Comparison of ENCODE assay signal across 21 mouse cellular contexts in the genomic region with DNA sequence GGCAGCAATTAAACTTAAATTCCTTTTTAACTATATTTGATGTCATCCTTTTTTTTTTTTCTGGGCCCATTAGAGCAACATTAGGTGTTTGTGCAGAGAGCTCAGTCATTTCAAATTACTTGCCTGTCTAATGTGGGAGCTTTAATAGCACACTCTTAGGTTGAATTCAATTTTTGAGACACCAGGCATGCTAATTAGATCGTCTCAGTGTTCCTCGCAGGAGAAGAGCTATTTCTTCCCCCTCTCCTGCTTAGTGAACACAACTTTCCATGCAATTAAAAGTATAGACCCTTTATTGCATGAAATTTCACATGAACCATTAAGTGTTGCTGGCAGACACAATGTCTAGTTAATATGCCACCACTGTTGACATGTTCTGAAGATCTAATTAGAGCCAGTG.
DNase-seq lines count a peak whose midpoint lies in the region; ATAC-seq lines count a peak whose summit lies in the region.
"Had no signal": no experiment of that assay in that cellular context is flagged by ENCODE, and none has a peak within 500 bp of the region (broad histone marks: within the 10 kb centered on the region; RNA-seq: fewer than 3 reads in every experiment).

No protein-coding gene starts in this region.

- no peak overlapping the region for H3K9ac ChIP-seq in forebrain, embryonic 14.5 days (ENCODE audit: low read length)
- no peak overlapping the region for H3K9ac ChIP-seq in forebrain, embryonic 11.5 days (ENCODE audit: low read length)
- no peak overlapping the region for H3K9ac ChIP-seq in neural tube, embryonic 15.5 days (replicated peaks)
- H3K9ac ChIP-seq: heart, embryonic 13.5 days; hindbrain, embryonic 15.5 days had no signal

- WGBS in forebrain, embryonic 14.5 days, result 22% methylated on average over 2 of the region's 2 CpGs
- WGBS in forebrain, embryonic 11.5 days, result 44% methylated on average over 2 of the region's 2 CpGs
- 50% methylated on average over 2 of the region's 2 CpGs for WGBS in neural tube, embryonic 15.5 days

- H3K36me3 ChIP-seq in forebrain, embryonic 14.5 days (ENCODE audit: control insufficient read depth, insufficient read depth, low read length), result no peaks in the 10 kb centered on the region
- no peaks in the 10 kb centered on the region for H3K36me3 ChIP-seq in forebrain, embryonic 11.5 days (ENCODE audit: control insufficient read depth, insufficient read depth, low read length)
- H3K36me3 ChIP-seq in neural tube, embryonic 15.5 days, result no peaks in the 10 kb centered on the region
- H3K36me3 ChIP-seq: embryonic facial prominence, embryonic 10.5 days; G1E; hindbrain, embryonic 15.5 days had no signal

- no peak for ATAC-seq in forebrain, embryonic 14.5 days
- ATAC-seq in forebrain, embryonic 11.5 days (replicated peaks; ENCODE audit: low FRiP score), result no peak
- ATAC-seq in neural tube, embryonic 15.5 days (ENCODE audit: low FRiP score), result peak; percentile 59; the same call in 1 of the 2 replicates
- ATAC-seq: CD4-positive, CD25-positive, alpha-beta regulatory T cell, adult 4 months; inflammation-experienced regulatory T-cells, adult 6 months; intestine, postnatal 0 days had no signal

- DNase-seq in forebrain, embryonic 14.5 days (ENCODE audit: low spot score), result peak; percentile 25
- no peak for DNase-seq in forebrain, embryonic 11.5 days (ENCODE audit: low spot score)
- DNase-seq in heart, adult 11 months, result peak; percentile 3
- no peak for DNase-seq in heart, postnatal 4 days
- DNase-seq in neural tube, embryonic 10.5 days (ENCODE audit: extremely low spot score, low spot score), result no peak
- no peak for DNase-seq in heart, adult 18-20 months
- DNase-seq: adrenal gland, postnatal 10 days; B cell, adult 2 months; cerebellum, adult 18-20 months; cerebellum, adult 9-11 months; gastrocnemius, postnatal 14 days; heart, postnatal 36 days; kidney, adult 8-10 months had no signal

- H3K4me1 ChIP-seq in forebrain, embryonic 14.5 days (ENCODE audit: control insufficient read depth, insufficient read depth, low read length), result 0 out of 2 replicates have a peak, but pooled peaks cover 1% of the 10 kb centered on the region
- no peaks in the 10 kb centered on the region for H3K4me1 ChIP-seq in forebrain, embryonic 11.5 days (replicated peaks; ENCODE audit: control insufficient read depth, insufficient read depth, low read length)
- H3K4me1 ChIP-seq in neural tube, embryonic 15.5 days, result peaks cover 12% of the 10 kb centered on the region
- H3K4me1 ChIP-seq: embryonic facial prominence, embryonic 10.5 days; hindbrain, embryonic 15.5 days had no signal

- no peaks in the 10 kb centered on the region for H3K9me3 ChIP-seq in forebrain, embryonic 14.5 days (replicated peaks; ENCODE audit: control insufficient read depth, low read length)
- H3K9me3 ChIP-seq in forebrain, embryonic 11.5 days (ENCODE audit: control insufficient read depth, low read length), result no peaks in the 10 kb centered on the region
- no peaks in the 10 kb centered on the region for H3K9me3 ChIP-seq in neural tube, embryonic 15.5 days (replicated peaks)
- H3K9me3 ChIP-seq: embryonic facial prominence, embryonic 10.5 days; G1E; heart, embryonic 13.5 days; hindbrain, embryonic 15.5 days had no signal

- no peak overlapping the region for H3K4me3 ChIP-seq in forebrain, embryonic 14.5 days (ENCODE audit: low read depth, low read length)
- H3K4me3 ChIP-seq in forebrain, embryonic 11.5 days (ENCODE audit: low read depth, low read length), result no peak overlapping the region
- no peak overlapping the region for H3K4me3 ChIP-seq in neural tube, embryonic 15.5 days (replicated peaks)
- H3K4me3 ChIP-seq: embryonic facial prominence, embryonic 10.5 days; heart, embryonic 13.5 days; hindbrain, embryonic 15.5 days had no signal

- H3K27ac ChIP-seq in forebrain, embryonic 14.5 days (ENCODE audit: low read depth, low read length), result no peak overlapping the region
- no peak overlapping the region for H3K27ac ChIP-seq in forebrain, embryonic 11.5 days (ENCODE audit: low read depth, low read length)
- H3K27ac ChIP-seq in neural tube, embryonic 15.5 days (replicated peaks), result no peak overlapping the region
- H3K27ac ChIP-seq: embryonic facial prominence, embryonic 10.5 days; heart, embryonic 13.5 days; hindbrain, embryonic 15.5 days had no signal

- no peak overlapping the region for H3K4me2 ChIP-seq in forebrain, embryonic 14.5 days (ENCODE audit: low read length)
- H3K4me2 ChIP-seq in forebrain, embryonic 11.5 days (ENCODE audit: low read depth, low read length, severe bottlenecking), result no peak overlapping the region
- H3K4me2 ChIP-seq in neural tube, embryonic 15.5 days, result no peak overlapping the region
- H3K4me2 ChIP-seq: heart, embryonic 13.5 days; hindbrain, embryonic 15.5 days had no signal

- H3K27me3 ChIP-seq in forebrain, embryonic 14.5 days (replicated peaks; ENCODE audit: control insufficient read depth, insufficient read depth, low read length), result no peaks in the 10 kb centered on the region
- no peaks in the 10 kb centered on the region for H3K27me3 ChIP-seq in forebrain, embryonic 11.5 days (ENCODE audit: control insufficient read depth, insufficient read depth, low read length)
- no peaks in the 10 kb centered on the region for H3K27me3 ChIP-seq in neural tube, embryonic 15.5 days (replicated peaks)
- H3K27me3 ChIP-seq: heart, embryonic 13.5 days; hindbrain, embryonic 15.5 days had no signal

Comparison
In these comparisons a context has a peak if more than half of its experiments do, and no peak if none do; other contexts are left out.
1. DNase-seq: peak in forebrain, embryonic 14.5 days (single experiment) and heart, adult 11 months (single experiment); none in forebrain, embryonic 11.5 days (single experiment), heart, postnatal 4 days (single experiment), neural tube, embryonic 10.5 days (single experiment) and heart, adult 18-20 months (0 of 2).